Mouse (Mus musculus) limb, embryonic 14.5 days (tissue): Measurements from ENCODE around the gene Rad54l2. TPM values are rescaled to one million over a fixed set of nuclear protein-coding genes. Genes with fewer than 3 reads are reported as not detected.

Experiments used
- ATAC-seq: fragments of 200-750 bp; cut with Nextera tagmentation; 2 replicates; pipeline ENCODE4 v1.8.0; 2017; ENCODE audit warnings: low read depth, moderate number of reproducible peaks, moderate TSS enrichment; ENCODE audit not compliant: low FRiP score
- DNase-seq: peaks from one replicate; pipeline ENCODE4 v3.0.0-alpha.2; 2015; ENCODE audit warnings: low spot score
- H3K27ac ChIP-seq: fragments of 300-500 bp; sonication (generic); replicated peaks from 2 replicates; pipeline ENCODE4 v1.5.1; 2014; ENCODE audit warnings: low read depth, mild to moderate bottlenecking, low read length, moderate library complexity, mixed read lengths
- H3K27me3 ChIP-seq: fragments of 300-500 bp; sonication (generic); 2 replicates; pipeline ENCODE4 v1.6.1; 2014; ENCODE audit warnings: low read length, mixed read lengths; ENCODE audit not compliant: control insufficient read depth, insufficient read depth
- H3K36me3 ChIP-seq: fragments of 300-500 bp; sonication (generic); 2 replicates; pipeline ENCODE4 v1.6.1; 2014; ENCODE audit warnings: mild to moderate bottlenecking, low read length, moderate library complexity, mixed read lengths; ENCODE audit not compliant: control insufficient read depth, insufficient read depth
- H3K4me1 ChIP-seq: fragments of 300-500 bp; sonication (generic); 2 replicates; pipeline ENCODE4 v1.6.1; 2014; ENCODE audit warnings: antibody characterized with exemption, low read length, mixed read lengths; ENCODE audit not compliant: control insufficient read depth, insufficient read depth
- H3K4me2 ChIP-seq: fragments of 300-500 bp; sonication (generic); replicated peaks from 2 replicates; pipeline ENCODE4 v1.6.1; 2014; ENCODE audit warnings: low read depth, mild to moderate bottlenecking, low read length, moderate library complexity; ENCODE audit not compliant: severe bottlenecking
- H3K4me3 ChIP-seq: fragments of 300-500 bp; sonication (generic); replicated peaks from 2 replicates; pipeline ENCODE4 v1.5.1; 2014; ENCODE audit warnings: low read length
- H3K9ac ChIP-seq: fragments of 300-500 bp; sonication (generic); 2 replicates; pipeline ENCODE4 v1.6.1; 2014; ENCODE audit warnings: mild to moderate bottlenecking, low read depth, low read length, moderate library complexity; ENCODE audit not compliant: severe bottlenecking
- H3K9me3 ChIP-seq: fragments of 300-500 bp; sonication (generic); 2 replicates; pipeline ENCODE4 v1.6.1; 2016; ENCODE audit warnings: low read length; ENCODE audit not compliant: control insufficient read depth
- POLR2A ChIP-seq: fragments of 200-500 bp; IDR thresholded peaks from 2 replicates; pipeline ENCODE4 v1.8.0; 2012; ENCODE audit warnings: inconsistent platforms, mild to moderate bottlenecking, moderate library complexity, borderline replicate concordance; ENCODE audit not compliant: insufficient read depth, insufficient read length; ENCODE audit errors: extremely low read depth
- WGBS: fragments of 180-500 bp; shearing (Covaris S2); extraction: QIAGEN DNeasy Blood & Tissue Kit; methylation state at CpG from one replicate; pipeline ENCODE4 v1.1.7; 2014; 5-methylcytosine and 5-hydroxymethylcytosine counted together
- polyA plus RNA-seq, 2 experiments: library from polyadenylated mRNA; depleted of rRNA in 1 of 2; stranded (reverse) in 1 of 2; unstranded in 1 of 2; fragments of >200 nt; fragmentation: Nextera tagmentation in 1 of 2; extraction: Ambion mirVana in 1 of 2; gene quantifications; 2 replicates each; pipeline versions ENCODE4 v1.2.1 to v1.2.3; 2012 to 2014

The Rad54l2 gene
- polyA plus RNA-seq, 2 experiments = 4.3 to 12.9 TPM

DNA sequence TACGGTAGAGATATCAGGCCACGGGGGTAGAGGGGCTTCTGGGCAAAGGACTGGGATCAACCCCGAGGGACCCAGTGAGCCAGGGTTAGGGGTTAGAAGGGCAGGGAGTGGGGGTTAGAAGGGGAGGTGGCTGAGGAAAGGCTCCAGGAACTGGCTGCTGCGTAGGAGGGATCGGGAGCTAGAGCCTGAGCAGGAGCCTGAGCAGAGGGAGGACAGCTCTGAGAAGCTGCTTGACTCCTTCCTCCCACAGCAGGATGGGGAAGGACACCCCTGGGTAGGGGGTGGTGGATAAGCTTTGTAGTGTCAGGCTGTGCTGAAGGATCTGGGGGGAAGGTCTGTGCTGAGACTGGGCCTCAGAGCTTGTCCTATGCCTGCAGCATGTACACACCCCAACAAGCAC is 132.2 kb downstream of the Rad54l2 start:
- DNase-seq = no peak
- Histone ChIP-seq H3K27me3 (peaks cover 16% of the 10 kb centered on the region), H3K27ac (no peak overlapping the region), H3K4me3 (no peak overlapping the region), H3K4me1 (peaks cover 7% of the 10 kb centered on the region; the same call in 1 of the 2 replicates), H3K36me3 (peaks cover 35% of the 10 kb centered on the region), H3K4me2 (no peak overlapping the region), H3K9me3 (no peaks in the 10 kb centered on the region), H3K9ac (no peak overlapping the region)
- WGBS = 52% methylated on average over 5 of the region's 5 CpGs
- TF ChIP-seq POLR2A = no peak
- ATAC-seq = no peak

DNA sequence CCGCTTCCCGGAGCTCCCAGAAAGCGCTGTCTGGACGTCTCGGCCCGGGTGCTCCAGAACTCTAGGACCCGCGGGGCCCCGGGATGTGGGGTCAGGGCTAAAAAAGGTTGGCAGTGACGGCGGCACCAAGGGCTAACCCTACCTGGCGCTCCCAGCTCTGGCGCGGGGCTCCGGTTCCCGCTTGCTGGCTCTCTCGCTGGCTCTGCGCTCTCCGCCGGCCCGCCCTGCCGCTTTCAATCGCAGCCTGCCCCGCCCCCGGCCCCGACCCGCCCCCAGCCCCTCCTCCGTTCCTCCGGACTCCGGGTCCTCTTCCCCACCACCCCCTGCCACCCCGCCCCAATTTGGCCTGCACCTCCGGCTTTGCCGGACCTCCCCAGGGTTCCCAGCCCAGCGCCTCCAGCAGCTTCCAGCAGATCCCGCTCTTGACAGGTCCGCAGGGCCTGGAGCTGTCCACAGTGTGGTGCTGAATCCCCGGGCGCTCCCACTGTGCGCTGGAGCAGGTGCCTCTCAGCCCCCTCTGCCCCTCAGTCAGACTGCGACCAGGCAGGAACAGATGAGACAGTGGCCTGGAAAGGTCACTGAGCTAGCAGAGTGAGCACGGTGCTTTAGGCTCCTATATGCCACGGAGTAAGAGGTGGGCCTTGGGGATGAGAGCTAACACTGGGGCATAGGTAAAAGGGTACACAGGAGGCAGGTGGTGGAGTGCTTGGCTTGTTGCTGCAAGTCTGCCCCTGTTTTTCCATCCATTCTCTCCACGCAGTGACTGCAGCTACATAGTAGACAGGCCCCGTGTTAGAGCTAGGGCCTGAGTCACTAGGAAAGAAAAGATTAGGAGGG is 132.9 kb downstream of the Rad54l2 start, which contains the start of gene Grm2:
Gene Grm2, minus strand, starts transcription at position 199 of the 837 bp plus-strand sequence.
- no peaks in the 10 kb centered on the region for H3K9me3 ChIP-seq
- peak within 1 kb of the TSS; percentile 57 for H3K4me2 ChIP-seq
- ATAC-seq = peak; percentile 68
- H3K27ac ChIP-seq = no peak within 1 kb of the TSS
- peak; percentile 70 for DNase-seq
- H3K4me1 ChIP-seq = peaks cover 7% of the 10 kb centered on the region; the same call in 1 of the 2 replicates
- peaks cover 27% of the 10 kb centered on the region for H3K36me3 ChIP-seq
- peak within 1 kb of the TSS; percentile 30 for H3K4me3 ChIP-seq
- peaks cover 16% of the 10 kb centered on the region for H3K27me3 ChIP-seq
- WGBS = under 1% methylated on average over 27 of the region's 44 CpGs
- TF ChIP-seq POLR2A = no peak
- no peak within 1 kb of the TSS for H3K9ac ChIP-seq

DNA sequence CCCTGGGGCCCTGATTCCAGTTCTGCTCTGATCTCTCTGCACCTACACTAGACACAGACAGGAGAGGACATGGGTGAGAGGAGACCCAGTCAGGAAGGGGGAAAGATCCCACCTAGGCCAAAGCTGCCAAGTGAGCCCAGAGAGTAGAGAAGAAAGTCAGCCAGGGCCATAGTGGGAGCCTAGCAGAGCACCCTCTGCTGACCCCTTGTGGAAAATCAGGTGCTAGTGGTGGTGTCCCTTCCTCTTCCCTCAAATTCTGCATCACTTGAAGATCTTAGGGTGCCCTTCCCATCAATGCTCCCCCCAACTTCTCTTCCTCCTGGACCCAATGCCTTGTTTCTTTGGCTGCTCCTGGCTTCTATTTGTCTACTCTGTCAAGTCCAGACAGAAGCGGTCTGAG is 136.3 kb downstream of the Rad54l2 start:
- TF ChIP-seq POLR2A = no peak
- no peaks in the 10 kb centered on the region for H3K9me3 ChIP-seq
- H3K9ac ChIP-seq = no peak overlapping the region
- peaks cover 16% of the 10 kb centered on the region for H3K27me3 ChIP-seq
- 57% methylated on average over 1 of the region's 1 CpGs for WGBS
- DNase-seq (no peak), ATAC-seq (no peak)
- H3K4me3 ChIP-seq = no peak overlapping the region
- no peaks in the 10 kb centered on the region for H3K36me3 ChIP-seq
- H3K4me2 ChIP-seq = no peak overlapping the region
- H3K27ac ChIP-seq = no peak overlapping the region
- H3K4me1 ChIP-seq = peaks cover 7% of the 10 kb centered on the region; the same call in 1 of the 2 replicates

DNA sequence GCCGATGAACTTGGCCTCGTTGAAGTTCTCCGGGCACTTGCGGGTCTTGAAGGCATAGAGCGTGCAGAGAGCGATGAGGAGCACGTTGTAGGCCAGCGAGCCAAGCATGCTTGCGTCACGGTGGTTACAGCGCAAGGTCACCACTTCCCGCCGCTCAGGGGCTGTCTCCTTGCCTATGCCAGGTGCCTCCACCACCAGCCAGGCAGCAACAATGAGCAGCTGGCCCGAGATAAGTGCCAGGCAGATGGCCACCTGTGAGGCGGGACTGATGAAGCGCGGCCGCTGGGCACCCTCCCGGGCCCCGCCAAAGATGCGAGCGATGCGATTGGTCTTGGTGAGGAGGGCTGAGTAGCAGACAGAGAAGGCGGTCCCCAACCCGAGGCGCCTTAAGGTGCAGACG is 141.8 kb downstream of the Rad54l2 start:
- no peaks in the 10 kb centered on the region for H3K4me1 ChIP-seq
- 73% methylated on average over 26 of the region's 27 CpGs for WGBS
- no peaks in the 10 kb centered on the region for H3K27me3 ChIP-seq
- no peak overlapping the region for H3K9ac ChIP-seq
- H3K4me2 ChIP-seq = no peak overlapping the region
- DNase-seq (no peak), ATAC-seq (no peak)
- no peaks in the 10 kb centered on the region for H3K36me3 ChIP-seq
- no peak overlapping the region for H3K4me3 ChIP-seq
- no peak for TF ChIP-seq POLR2A
- no peak overlapping the region for H3K27ac ChIP-seq
- H3K9me3 ChIP-seq = no peaks in the 10 kb centered on the region

GRCm38 (mm10) chr9:106645684-106646271 is 143.2 kb downstream of the Rad54l2 start:
- Histone ChIP-seq H3K4me3 (no peak overlapping the region), H3K9me3 (no peaks in the 10 kb centered on the region), H3K4me2 (no peak overlapping the region), H3K36me3 (no peaks in the 10 kb centered on the region), H3K27me3 (no peaks in the 10 kb centered on the region), H3K27ac (no peak overlapping the region), H3K4me1 (no peaks in the 10 kb centered on the region), H3K9ac (no peak overlapping the region)
- no peak for ATAC-seq
- no peak for DNase-seq
- 77% methylated on average over 9 of the region's 9 CpGs for WGBS
- no peak for TF ChIP-seq POLR2A
